Comparison of ENCODE assay signal across 16 mouse cellular contexts in the genomic region with DNA sequence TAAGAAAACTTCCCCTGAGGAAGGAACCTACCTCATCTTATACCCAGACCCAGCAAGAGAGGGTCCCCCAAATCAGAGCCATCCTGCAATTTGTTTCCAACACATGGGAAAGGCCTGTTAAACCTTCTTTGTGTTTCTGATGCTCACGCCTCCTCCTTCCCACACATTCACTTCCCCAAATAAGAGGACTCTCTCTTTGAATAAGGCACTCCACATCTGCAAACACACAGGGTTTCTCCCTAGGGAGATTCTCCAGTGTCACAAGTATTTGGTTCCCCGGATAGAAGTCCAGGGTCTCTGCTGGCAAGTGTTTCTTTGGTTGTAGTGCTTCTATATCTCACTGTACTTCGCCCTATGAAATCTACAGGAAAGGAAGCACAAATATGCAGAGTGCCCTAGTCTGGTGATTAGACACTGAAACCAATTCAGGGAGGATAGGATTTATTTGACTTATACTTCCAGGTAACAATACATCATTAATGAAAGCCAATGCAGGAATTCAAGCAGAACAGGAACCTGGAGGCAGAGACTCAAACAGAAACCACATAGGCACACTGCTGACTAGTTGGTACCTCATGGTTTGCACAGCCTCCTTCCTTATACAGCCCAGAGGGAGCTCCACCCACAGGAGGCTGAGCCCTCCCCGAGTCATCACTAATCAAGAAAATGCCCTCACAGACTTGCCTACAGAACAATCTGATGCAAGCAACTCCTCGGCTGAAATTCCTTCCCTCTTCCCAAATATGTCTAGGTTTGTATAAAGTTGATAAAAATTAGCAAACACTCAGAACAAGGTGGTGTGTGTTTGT. TPM values are rescaled to one million over a fixed set of nuclear protein-coding genes. Genes with fewer than 3 reads are reported as not detected.
DNase-seq lines count a peak whose midpoint lies in the region; ATAC-seq and TF ChIP-seq lines count a peak whose summit lies in the region.
"Had no signal": no experiment of that assay in that cellular context is flagged by ENCODE, and none has a peak within 500 bp of the region (broad histone marks: within the 10 kb centered on the region; RNA-seq: fewer than 3 reads in every experiment).

No protein-coding gene starts in this region.

- no peaks in the 10 kb centered on the region for H3K27me3 ChIP-seq in small intestine, adult 2 months (ENCODE audit: control insufficient read depth, insufficient read depth, low read length)
- H3K27me3 ChIP-seq in limb, embryonic 10.5 days (ENCODE audit: low read depth, poor library complexity, severe bottlenecking) = no peaks in the 10 kb centered on the region
- H3K27me3 ChIP-seq: embryonic facial prominence, embryonic 12.5 days; limb, embryonic 12.5 days had no signal

- no peak overlapping the region for H3K4me3 ChIP-seq in small intestine, adult 2 months (ENCODE audit: low read depth, low read length)
- no peak overlapping the region for H3K4me3 ChIP-seq in left cerebral cortex, adult 2 months
- H3K4me3 ChIP-seq in limb, embryonic 10.5 days = no peak overlapping the region
- H3K4me3 ChIP-seq: embryonic facial prominence, embryonic 12.5 days; limb, embryonic 12.5 days had no signal

- intact Hi-C loops in left cerebral cortex, adult 2 months (cut with DNase I) = no loop called here

- TF ChIP-seq POLR2A in small intestine, adult 2 months (IDR thresholded peaks at IDR 0.05; ENCODE audit: low read depth, low read length) = no peak

- no peaks in the 10 kb centered on the region; the same call in 1 of the 2 replicates for H3K4me1 ChIP-seq in small intestine, adult 2 months (ENCODE audit: control insufficient read depth, insufficient read depth, insufficient read length, low read length)
- peaks cover 9% of the 10 kb centered on the region for H3K4me1 ChIP-seq in limb, embryonic 10.5 days

- WGBS in small intestine, adult 2 months = 33% methylated on average over 5 of the region's 5 CpGs
- 70% methylated on average over 5 of the region's 5 CpGs for WGBS in limb, embryonic 10.5 days

- ATAC-seq in CD4-positive, CD25-positive, alpha-beta regulatory T cell, adult 4 months = peak; percentile 76
- peak; percentile 67 for ATAC-seq in inflammation-experienced regulatory T-cells, adult 6 months
- ATAC-seq: forebrain, embryonic 14.5 days had no signal

- H3K9me3 ChIP-seq in limb, embryonic 10.5 days (replicated peaks) = no peaks in the 10 kb centered on the region
- H3K9me3 ChIP-seq: embryonic facial prominence, embryonic 12.5 days; limb, embryonic 12.5 days had no signal

- H3K36me3 ChIP-seq in small intestine, adult 2 months (ENCODE audit: control insufficient read depth, insufficient read depth, low read length) = no peaks in the 10 kb centered on the region
- H3K36me3 ChIP-seq in limb, embryonic 10.5 days = no peaks in the 10 kb centered on the region
- H3K36me3 ChIP-seq: embryonic facial prominence, embryonic 12.5 days had no signal

- DNase-seq in layer of hippocampus, adult 9-11 months = peak; percentile 67
- DNase-seq in layer of hippocampus, postnatal 25 days (ENCODE audit: extremely low spot score in 1 of 2, low spot score in 1 of 2) = no peak
- no peak for DNase-seq in frontal cortex, postnatal 10 days (ENCODE audit: low spot score in 2 of 2)
- no peak for DNase-seq in left cerebral cortex, adult 2 months (ENCODE audit: extremely low spot score in 1 of 2, low spot score in 2 of 2)
- no peak for DNase-seq in limb, embryonic 10.5 days (ENCODE audit: low spot score)
- DNase-seq: cerebellum, adult 8-10 months; gastrocnemius, postnatal 36 days; lung, postnatal 36 days; thymus, postnatal 25 days had no signal

- H3K27ac ChIP-seq in small intestine, adult 2 months (ENCODE audit: insufficient read depth, low read depth, low read length) = peak overlapping the region; percentile 31; the same call in 1 of the 2 replicates
- H3K27ac ChIP-seq in left cerebral cortex, adult 2 months = no peak overlapping the region
- no peak overlapping the region for H3K27ac ChIP-seq in limb, embryonic 10.5 days
- H3K27ac ChIP-seq: embryonic facial prominence, embryonic 12.5 days; limb, embryonic 12.5 days had no signal

- no peak for TF ChIP-seq CTCF in small intestine, adult 2 months (IDR thresholded peaks at IDR 0.05; ENCODE audit: extremely low read depth, insufficient read length, insufficient replicate concordance, low read depth, low read length)
- TF ChIP-seq CTCF in left cerebral cortex, adult 2 months (IDR thresholded peaks at IDR 0.05) = no peak

RNA-seq across cellular contexts. Expression of gene Tspan32, which starts 16.7 kb away (rescaled TPM):
- not detected for total RNA-seq in layer of hippocampus, postnatal 25 days (2021)
- polyA plus RNA-seq in CD4-positive, CD25-positive, alpha-beta regulatory T cell, adult 4 months (2017; shearing (Covaris generic)) = 100 to 1,000 TPM; 672 to 754 TPM
- polyA plus RNA-seq in inflammation-experienced regulatory T-cells, adult 6 months (2017; shearing (Covaris generic)) = 100 to 1,000 TPM; 280 to 663 (median 591) TPM
- polyA plus RNA-seq in small intestine, adult 2 months (2012; rRNA removed) = 2.1 and 3.5 TPM in 2 replicates
- total RNA-seq in left cerebral cortex, adult 2 months (2021) = under 1 TPM in 1 of 2 experiments, not detected in 1; 0.07 TPM
- 5.5 TPM in 2 replicates for polyA plus RNA-seq in limb, embryonic 10.5 days (2016; fragmentation: Nextera tagmentation; extraction: Ambion mirVana)

RNA-seq across cellular contexts. Expression of gene Cd81, which starts 31.0 kb away (rescaled TPM):
- 100 to 1,000 TPM; 489 to 524 TPM for total RNA-seq in layer of hippocampus, postnatal 25 days (2021)
- polyA plus RNA-seq in CD4-positive, CD25-positive, alpha-beta regulatory T cell, adult 4 months (2017; shearing (Covaris generic)) = 100 to 1,000 TPM; 290 to 354 TPM
- polyA plus RNA-seq in inflammation-experienced regulatory T-cells, adult 6 months (2017; shearing (Covaris generic)) = 100 to 1,000 TPM; 237 to 292 (median 262) TPM
- polyA plus RNA-seq in small intestine, adult 2 months (2012; rRNA removed) = 206 and 227 TPM in 2 replicates
- 100 to 1,000 TPM; 380 to 388 TPM for total RNA-seq in left cerebral cortex, adult 2 months (2021)
- polyA plus RNA-seq in limb, embryonic 10.5 days (2016; fragmentation: Nextera tagmentation; extraction: Ambion mirVana) = 267 and 310 TPM in 2 replicates

RNA-seq across cellular contexts. Expression of gene Tssc4, which starts 47.5 kb away (rescaled TPM):
- 10 to 100 TPM; 47.0 to 50.4 TPM for total RNA-seq in layer of hippocampus, postnatal 25 days (2021)
- polyA plus RNA-seq in CD4-positive, CD25-positive, alpha-beta regulatory T cell, adult 4 months (2017; shearing (Covaris generic)) = 10 to 100 TPM; 34.8 to 52.8 TPM
- polyA plus RNA-seq in inflammation-experienced regulatory T-cells, adult 6 months (2017; shearing (Covaris generic)) = 10 to 100 TPM; 35.5 to 40.4 (median 37.4) TPM
- 46.9 and 60.0 TPM in 2 replicates for polyA plus RNA-seq in small intestine, adult 2 months (2012; rRNA removed)
- 10 to 100 TPM; 38.0 to 41.5 TPM for total RNA-seq in left cerebral cortex, adult 2 months (2021)
- 145 and 157 TPM in 2 replicates for polyA plus RNA-seq in limb, embryonic 10.5 days (2016; fragmentation: Nextera tagmentation; extraction: Ambion mirVana)

RNA-seq across cellular contexts. Expression of gene Ascl2, which starts 52.5 kb away (rescaled TPM):
- under 1 TPM; 0.22 to 0.31 TPM for total RNA-seq in layer of hippocampus, postnatal 25 days (2021)
- 1 to 10 TPM in 1 of 2 experiments, under 1 TPM in 1; 0.66 to 1.7 TPM for polyA plus RNA-seq in CD4-positive, CD25-positive, alpha-beta regulatory T cell, adult 4 months (2017; shearing (Covaris generic))
- polyA plus RNA-seq in inflammation-experienced regulatory T-cells, adult 6 months (2017; shearing (Covaris generic)) = 1 to 10 TPM in 2 of 3 experiments, not detected in 1; 1.9 to 5.4 TPM
- 9.8 and 18.1 TPM in 2 replicates for polyA plus RNA-seq in small intestine, adult 2 months (2012; rRNA removed)
- under 1 TPM; 0.42 to 0.57 TPM for total RNA-seq in left cerebral cortex, adult 2 months (2021)
- 0.26 and 0.40 TPM in 2 replicates for polyA plus RNA-seq in limb, embryonic 10.5 days (2016; fragmentation: Nextera tagmentation; extraction: Ambion mirVana)
- total RNA-seq: gastrocnemius, postnatal 36 days had no signal
- polyA plus RNA-seq: heart, postnatal 0 days had no signal

Comparison
In these comparisons a context has a peak if more than half of its experiments do, and no peak if none do; other contexts are left out.
1. RNA of gene Tspan32, which starts 16.7 kb away (polyA plus RNA-seq): 672 to 754 TPM in CD4-positive, CD25-positive, alpha-beta regulatory T cell, adult 4 months and 280 to 663 TPM in inflammation-experienced regulatory T-cells, adult 6 months; 5.5 TPM in limb, embryonic 10.5 days and 2.1 to 3.5 TPM in small intestine, adult 2 months; every median in the first group is over 10 times any median in the second.